Mouse (Mus musculus): ENCODE results near the gene Ss18l2. TPM values are rescaled to one million over a fixed set of nuclear protein-coding genes. Genes with fewer than 3 reads are reported as not detected.

Ss18l2 gene
- total and polyA plus RNA-seq, 3 experiments = 40.2 to 77.0 (median 41.5) TPM

DNA sequence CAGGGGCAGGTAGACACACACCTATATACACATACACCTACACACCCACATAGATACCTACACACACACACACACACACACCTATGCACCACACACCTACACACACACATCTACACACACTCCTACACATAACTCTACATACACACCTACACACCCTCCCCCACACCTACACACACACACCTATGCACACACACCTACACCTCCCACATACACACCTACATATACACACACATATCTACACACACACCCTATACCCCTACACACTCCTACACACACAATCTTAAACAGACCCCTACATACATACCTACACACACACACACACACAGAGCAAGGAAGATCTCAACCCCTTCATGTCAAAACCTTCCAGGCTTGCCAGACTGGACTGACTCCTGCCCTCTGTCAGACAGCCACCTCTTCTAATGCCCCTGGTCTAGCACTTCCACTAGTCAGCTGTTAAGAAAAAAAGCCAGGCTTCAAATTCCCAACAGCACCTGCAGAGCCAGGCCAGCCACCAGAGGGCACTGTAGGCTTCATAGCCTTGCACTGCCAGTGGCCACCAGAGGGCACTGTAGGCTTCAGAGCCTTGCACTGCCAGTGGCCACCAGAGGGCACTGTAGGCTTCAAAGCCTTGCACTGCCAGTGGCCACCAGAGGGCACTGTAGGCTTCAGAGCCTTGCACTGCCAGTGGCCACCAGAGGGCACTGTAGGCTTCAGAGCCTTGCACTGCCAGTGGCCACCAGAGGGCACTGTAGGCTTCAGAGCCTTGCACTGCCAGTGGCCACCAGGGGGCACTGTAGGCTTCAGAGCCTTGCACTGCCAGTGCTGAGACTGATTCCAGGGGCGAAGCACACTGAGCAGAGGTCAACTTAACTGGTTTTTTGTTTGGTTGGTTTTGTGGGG lies 12.7 kb upstream of the Ss18l2 start:
- Histone ChIP-seq H3K4me2 (ENCODE audit: insufficient read depth, low read depth, poor library complexity, severe bottlenecking) (no peak overlapping the region), H3K27me3 (replicated peaks) (no peaks in the 10 kb centered on the region), H3K36me3 (replicated peaks in 1 of 2; ENCODE audit: control insufficient read depth in 1 of 2, insufficient read depth in 1 of 2, low read length in 1 of 2) (peaks cover 0 to 21% of the 10 kb centered on the region in 2 experiments), H3K4me3 (replicated peaks in 1 of 3; ENCODE audit: low read depth in 2 of 3, low read length in 2 of 3, poor library complexity in 1 of 3) (no peak overlapping the region), H3K9me3 (replicated peaks; ENCODE audit: low read length) (peaks cover 2% of the 10 kb centered on the region), H3K79me2 (replicated peaks; ENCODE audit: control insufficient read depth, extremely low read depth, insufficient read depth, poor library complexity, severe bottlenecking) (no peaks in the 10 kb centered on the region), H3K4me1 (ENCODE audit: control insufficient read depth in 1 of 2, insufficient read depth in 2 of 2) (no peaks in the 10 kb centered on the region), H3K27ac (ENCODE audit: insufficient read depth, low read depth) (no peak overlapping the region), H3K9ac (ENCODE audit: insufficient read depth, low read depth) (no peak overlapping the region)
- dilution Hi-C loops (cut with MboI; ENCODE audit: extremely low pct_ligation_motif_present, extremely low pct_unique_long_range_greater_than_20kb, low sequenced_read_pairs) (no loop called here), in situ Hi-C loops (cut with MboI; ENCODE audit: low pct_ligation_motif_present, low pct_unique_long_range_greater_than_20kb, low sequenced_read_pairs) (no loop called here)
- DNase-seq (ENCODE audit: extremely low read depth) = peak; percentile 54
- TF ChIP-seq USF1 (IDR thresholded peaks at IDR 0.05; ENCODE audit: low read depth, low read length) = no peak
- peak; percentile 78 for TF ChIP-seq SMC3 (IDR thresholded peaks at IDR 0.05; ENCODE audit: low read depth, low read length)
- TF ChIP-seq NRF1 (IDR thresholded peaks at IDR 0.05; ENCODE audit: low read depth, low read length) = no peak
- peak; percentile 80; the same call in 1 of the 2 replicates for TF ChIP-seq NELFE (IDR thresholded peaks at IDR 0.05; ENCODE audit: low read depth, low read length)
- TF ChIP-seq RAD21 (IDR thresholded peaks at IDR 0.05; ENCODE audit: low read depth, low read length) = peak; percentile 48
- TF ChIP-seq CTCF (conservative IDR thresholded peaks at IDR 0.05 in 1 of 2, IDR thresholded peaks at IDR 0.05 in 1 of 2; ENCODE audit: low read depth in 2 of 2, low read length in 2 of 2) = peak; percentile 97 to 98
- TF ChIP-seq RCOR1 (conservative IDR thresholded peaks at IDR 0.05; ENCODE audit: low read depth, low read length) = no peak

DNA sequence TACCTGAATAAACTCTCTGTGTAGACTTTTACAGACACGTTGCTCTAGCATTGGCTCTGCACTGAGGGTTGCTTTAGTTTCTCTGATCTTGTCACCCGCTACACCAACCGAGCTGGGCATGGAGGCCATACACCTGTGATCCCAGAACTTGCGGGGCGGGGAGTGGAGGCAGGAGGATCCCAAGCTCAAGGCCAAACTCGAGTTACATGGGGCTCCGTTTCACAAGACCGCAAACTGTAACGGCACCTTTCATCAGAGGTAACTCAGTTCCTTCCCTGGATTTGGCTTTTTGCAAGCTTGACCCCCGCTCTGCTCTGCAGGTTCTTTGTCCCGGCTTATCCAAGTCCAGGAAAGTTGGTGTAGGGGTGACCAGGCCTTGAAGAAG lies 5.9 kb upstream of the Ss18l2 start:
- H3K4me3 ChIP-seq (replicated peaks in 1 of 3; ENCODE audit: low read depth in 2 of 3, low read length in 2 of 3, poor library complexity in 1 of 3) = peak overlapping the region in 2 of 3 experiments; percentile 73 to 75
- in situ Hi-C loops (cut with MboI; ENCODE audit: low pct_ligation_motif_present, low pct_unique_long_range_greater_than_20kb, low sequenced_read_pairs) = no loop called here
- DNase-seq (ENCODE audit: extremely low read depth) = no peak
- peak overlapping the region; percentile 33 for H3K4me2 ChIP-seq (ENCODE audit: insufficient read depth, low read depth, poor library complexity, severe bottlenecking)
- peaks cover 9 to 20% of the 10 kb centered on the region in 2 experiments for H3K4me1 ChIP-seq (ENCODE audit: control insufficient read depth in 1 of 2, insufficient read depth in 2 of 2)
- H3K9me3 ChIP-seq (replicated peaks; ENCODE audit: low read length) = no peaks in the 10 kb centered on the region
- no peak overlapping the region for H3K27ac ChIP-seq (ENCODE audit: insufficient read depth, low read depth)
- H3K36me3 ChIP-seq (replicated peaks in 1 of 2; ENCODE audit: control insufficient read depth in 1 of 2, insufficient read depth in 1 of 2, low read length in 1 of 2) = peaks cover 0 to 2% of the 10 kb centered on the region in 2 experiments
- 0 out of 2 replicates have a peak overlapping the region, but pooled peaks have one; percentile 15 for H3K9ac ChIP-seq (ENCODE audit: insufficient read depth, low read depth)
- dilution Hi-C loops (cut with MboI; ENCODE audit: extremely low pct_ligation_motif_present, extremely low pct_unique_long_range_greater_than_20kb, low sequenced_read_pairs) = no loop called here
- TF ChIP-seq MXI1 (IDR thresholded peaks at IDR 0.05; ENCODE audit: low read depth, low read length) = no peak
- no peak for TF ChIP-seq JUN (IDR thresholded peaks at IDR 0.05; ENCODE audit: insufficient read depth, low read depth, low read length)
- TF ChIP-seq NELFE (IDR thresholded peaks at IDR 0.05; ENCODE audit: low read depth, low read length) = no peak
- H3K27me3 ChIP-seq (replicated peaks) = no peaks in the 10 kb centered on the region
- no peaks in the 10 kb centered on the region for H3K79me2 ChIP-seq (replicated peaks; ENCODE audit: control insufficient read depth, extremely low read depth, insufficient read depth, poor library complexity, severe bottlenecking)

All from CH12.LX (cell line).